Comparison of ENCODE assay signal across 14 mouse cellular contexts in the genomic region with DNA sequence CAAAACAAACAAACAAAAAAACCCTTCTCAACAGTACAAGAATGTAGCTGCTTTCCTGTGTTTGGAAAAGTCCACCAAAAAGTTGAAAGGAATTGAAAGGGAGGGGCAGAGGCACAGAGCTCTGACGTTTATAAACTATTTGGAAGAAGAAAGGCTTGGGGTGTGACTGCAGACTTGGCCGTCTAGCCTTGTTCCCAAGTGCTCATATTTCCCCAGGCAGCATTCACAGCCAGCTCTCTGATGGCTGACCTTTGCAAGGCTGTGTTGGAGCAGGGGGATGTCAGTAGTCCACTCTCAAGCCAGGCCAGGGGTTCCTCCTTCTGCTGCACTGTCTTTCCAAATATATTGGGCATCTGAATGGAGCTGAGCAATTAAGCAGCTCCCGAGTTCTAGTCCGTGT.
DNase-seq lines count a peak whose midpoint lies in the region; TF ChIP-seq lines count a peak whose summit lies in the region.
"Had no signal": no experiment of that assay in that cellular context is flagged by ENCODE, and none has a peak within 500 bp of the region (broad histone marks: within the 10 kb centered on the region; RNA-seq: fewer than 3 reads in every experiment).

No protein-coding gene starts in this region.

- TF ChIP-seq POLR2A in heart, adult 2 months (IDR thresholded peaks at IDR 0.05; ENCODE audit: insufficient read depth, low read depth, low read length) = no peak

- no peak for TF ChIP-seq CTCF in heart, adult 2 months (IDR thresholded peaks at IDR 0.05)

- no peak for TF ChIP-seq EP300 in heart, adult 2 months (IDR thresholded peaks at IDR 0.05; ENCODE audit: insufficient read depth, low read depth, low read length)

- no peak overlapping the region for H3K27ac ChIP-seq in heart, adult 2 months
- H3K27ac ChIP-seq: liver, embryonic 14.5 days; neural tube, embryonic 13.5 days had no signal

- H3K79me2 ChIP-seq in heart, adult 2 months (replicated peaks; ENCODE audit: control insufficient read depth, insufficient read depth, low read length) = no peaks in the 10 kb centered on the region

- 38% methylated on average over 4 of the region's 4 CpGs for WGBS in heart, adult 2 months

- no peak overlapping the region for H3K9ac ChIP-seq in heart, adult 2 months (ENCODE audit: low read depth, low read length)
- H3K9ac ChIP-seq: liver, embryonic 14.5 days; neural tube, embryonic 13.5 days had no signal

- no peaks in the 10 kb centered on the region for H3K4me1 ChIP-seq in heart, adult 2 months (ENCODE audit: control insufficient read depth, insufficient read depth, low read length)
- H3K4me1 ChIP-seq: neural tube, embryonic 13.5 days had no signal

- intact Hi-C loops in heart, adult 2 months (cut with DNase I) = loop anchor here (10.0 kb wide), 1 partner anchor 573 kb away; no protein-coding TSS in a partner anchor
- intact Hi-C loops in heart, postnatal 36 days (cut with DNase I) = loop anchor here (10.0 kb wide), 1 partner anchor 573 kb away; no protein-coding TSS in a partner anchor

- peak; percentile 46 for DNase-seq in adrenal gland, postnatal 10 days
- DNase-seq in adrenal gland, adult 8-10 months = no peak
- DNase-seq in Muller cell, postnatal 12 days (ENCODE audit: inconsistent ontology term) = peak; percentile 36
- peak; percentile 40 to 47 for DNase-seq in heart, adult 2 months
- peak; percentile 13 to 16 for DNase-seq in heart, postnatal 36 days
- DNase-seq in thymus, postnatal 36 days = no peak
- no peak for DNase-seq in layer of hippocampus, postnatal 36 days
- no peak for DNase-seq in T-cell, adult 2 months (ENCODE audit: low spot score)
- DNase-seq: cerebellum, adult 11 months; midbrain, embryonic 14.5 days; right cerebral cortex, adult 18-20 months; thymus, postnatal 14 days had no signal

- no peaks in the 10 kb centered on the region for H3K36me3 ChIP-seq in heart, adult 2 months (ENCODE audit: control insufficient read depth, insufficient read depth, low read length)
- H3K36me3 ChIP-seq: neural tube, embryonic 13.5 days had no signal

- H3K4me3 ChIP-seq in heart, adult 2 months = no peak overlapping the region
- H3K4me3 ChIP-seq: neural tube, embryonic 13.5 days had no signal

- H3K27me3 ChIP-seq in heart, adult 2 months (ENCODE audit: control insufficient read depth, insufficient read depth, low read length) = no peaks in the 10 kb centered on the region
- H3K27me3 ChIP-seq: neural tube, embryonic 13.5 days had no signal

Comparison
In these comparisons a context has a peak if more than half of its experiments do, and no peak if none do; other contexts are left out.
1. DNase-seq: peak in adrenal gland, postnatal 10 days (single experiment), Muller cell, postnatal 12 days (single experiment), heart, adult 2 months (2 of 2) and heart, postnatal 36 days (2 of 2); none in adrenal gland, adult 8-10 months (single experiment), thymus, postnatal 36 days (0 of 2), layer of hippocampus, postnatal 36 days (0 of 2) and T-cell, adult 2 months (single experiment).